Mouse (Mus musculus) intestine, embryonic 14.5 days (tissue): ENCODE data around the gene Ptpn14. TPM values are rescaled to one million over a fixed set of nuclear protein-coding genes. Genes with fewer than 3 reads are reported as not detected.

Experiments used
- ATAC-seq: fragments of 200-750 bp; cut with Nextera tagmentation; replicated peaks from 2 replicates; pipeline ENCODE4 v1.8.0; 2017; ENCODE audit warnings: low read depth, moderate number of reproducible peaks, moderate TSS enrichment, moderate library complexity; ENCODE audit not compliant: low FRiP score, low TSS enrichment
- DNase-seq: peaks from one replicate; pipeline ENCODE4 v3.0.0-alpha.2; 2018; ENCODE audit warnings: low spot score
- H3K27ac ChIP-seq: fragments of 300-500 bp; sonication (generic); 2 replicates; pipeline ENCODE4 v1.5.1; 2014; ENCODE audit warnings: low read depth, mild to moderate bottlenecking, control low read depth
- H3K27me3 ChIP-seq: fragments of 300-500 bp; sonication (generic); replicated peaks from 2 replicates; pipeline ENCODE4 v1.6.1; 2014; ENCODE audit warnings: low read length, control low read depth; ENCODE audit not compliant: control insufficient read depth, insufficient read depth
- H3K36me3 ChIP-seq: fragments of 300-500 bp; sonication (generic); 2 replicates; pipeline ENCODE4 v1.6.1; 2014; ENCODE audit warnings: low read length, control low read depth; ENCODE audit not compliant: control insufficient read depth, insufficient read depth
- H3K4me1 ChIP-seq: fragments of 300-500 bp; sonication (generic); replicated peaks from 2 replicates; pipeline ENCODE4 v1.6.1; 2014; ENCODE audit warnings: low read length, control low read depth, mixed read lengths; ENCODE audit not compliant: control insufficient read depth, insufficient read depth
- H3K4me2 ChIP-seq: fragments of 300-500 bp; sonication (generic); 2 replicates; pipeline ENCODE4 v1.6.1; 2014; ENCODE audit warnings: low read length
- H3K4me3 ChIP-seq: fragments of 300-500 bp; sonication (generic); 2 replicates; pipeline ENCODE4 v1.5.1; 2014; ENCODE audit warnings: low read depth, low read length, control low read depth, mixed read lengths
- H3K9ac ChIP-seq: fragments of 300-500 bp; sonication (generic); 2 replicates; pipeline ENCODE4 v1.6.1; 2014; ENCODE audit warnings: mild to moderate bottlenecking, low read length
- H3K9me3 ChIP-seq: fragments of 300-500 bp; sonication (generic); 2 replicates; pipeline ENCODE4 v1.6.1; 2016; ENCODE audit warnings: low read length, control low read depth; ENCODE audit not compliant: control insufficient read depth
- WGBS: fragments of 180-500 bp; shearing (Covaris S2); extraction: QIAGEN DNeasy Blood & Tissue Kit; methylation state at CpG from one replicate; pipeline ENCODE4 v1.1.7; 2014; 5-methylcytosine and 5-hydroxymethylcytosine counted together
- polyA plus RNA-seq: library from polyadenylated mRNA; unstranded; fragments of >200 nt; fragmentation: Nextera tagmentation; extraction: Ambion mirVana; gene quantifications from 2 replicates; pipeline ENCODE4 v1.2.1, GENCODE M21; 2014

Ptpn14 gene
- polyA plus RNA-seq, 1 experiment from 2014 or later, result 7.9 TPM

DNA sequence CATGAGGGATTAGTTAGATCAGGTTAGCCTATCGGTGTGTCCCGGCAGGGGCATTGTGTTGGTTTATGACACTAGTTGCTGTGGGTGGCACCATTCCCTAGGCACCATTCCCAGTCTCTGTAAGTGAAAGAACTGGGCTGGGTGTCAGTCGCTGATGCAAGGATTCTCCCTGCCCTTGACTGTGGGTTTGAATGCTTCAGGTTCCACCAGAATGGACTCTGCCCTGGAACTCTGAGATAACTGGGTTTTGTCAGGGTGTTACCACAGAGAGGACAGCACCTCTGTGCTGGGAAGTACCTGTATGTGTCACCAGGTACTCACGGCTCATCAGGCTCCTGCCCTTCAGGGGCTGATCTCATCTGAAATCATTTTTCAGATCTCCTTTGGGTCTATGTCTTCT lies 21.7 kb downstream of the Ptpn14 start:
- DNase-seq (no peak), ATAC-seq (no peak)
- Histone ChIP-seq H3K4me3 (no peak overlapping the region), H3K27me3 (no peaks in the 10 kb centered on the region), H3K27ac (no peak overlapping the region), H3K9me3 (no peaks in the 10 kb centered on the region), H3K36me3 (no peaks in the 10 kb centered on the region), H3K9ac (no peak overlapping the region; the same call in 1 of the 2 replicates), H3K4me2 (0 out of 2 replicates have a peak overlapping the region, but pooled peaks have one; percentile 11), H3K4me1 (peaks cover 10% of the 10 kb centered on the region)
- WGBS, result 93% methylated on average over 4 of the region's 4 CpGs

DNA sequence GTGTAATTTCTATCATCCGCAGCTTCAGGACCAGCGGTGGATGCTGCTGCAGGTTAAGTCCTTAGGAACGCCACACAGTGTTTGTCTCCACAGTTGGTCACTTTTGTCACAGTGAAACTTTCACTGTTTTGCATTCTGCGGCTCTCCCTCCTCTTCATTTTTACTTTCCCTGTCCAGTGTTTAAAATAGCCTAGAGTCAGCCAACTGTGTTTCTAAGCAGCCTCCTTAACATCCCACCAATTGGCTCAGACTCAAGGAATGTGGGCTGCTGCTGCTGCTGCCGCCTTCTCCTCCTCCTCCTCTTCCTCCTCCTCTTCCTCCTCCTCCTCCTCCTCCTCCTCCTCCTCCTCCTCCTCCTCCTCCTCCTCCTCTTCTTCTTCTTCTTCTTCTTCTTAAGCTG lies 22.2 kb downstream of the Ptpn14 start:
- no peak overlapping the region for H3K27ac ChIP-seq

DNA sequence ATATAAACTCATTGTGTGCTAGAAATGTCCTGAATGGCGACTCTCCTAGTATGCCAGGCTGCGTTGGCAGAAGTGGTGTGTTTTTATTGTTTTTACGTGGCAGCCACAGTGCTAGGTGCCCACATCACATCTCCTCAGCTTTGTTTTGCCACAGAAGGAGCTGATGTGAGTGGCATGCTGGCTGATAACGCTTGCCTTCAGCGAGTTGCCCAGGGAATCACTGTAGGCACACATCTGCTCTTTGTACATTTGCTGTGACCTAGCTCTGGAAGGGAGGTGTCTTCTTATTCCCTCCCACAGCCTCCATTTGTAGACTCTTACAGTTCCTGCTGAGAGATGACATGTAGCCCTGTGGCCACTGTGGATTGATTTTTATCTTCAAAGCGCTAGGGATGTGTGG lies 24.2 kb downstream of the Ptpn14 start:
- no peak for DNase-seq
- peaks cover 21% of the 10 kb centered on the region for H3K4me1 ChIP-seq
- no peak for ATAC-seq
- H3K36me3 ChIP-seq, result no peaks in the 10 kb centered on the region
- WGBS, result 83% methylated on average over 6 of the region's 6 CpGs
- H3K27me3 ChIP-seq, result no peaks in the 10 kb centered on the region
- no peaks in the 10 kb centered on the region for H3K9me3 ChIP-seq
- H3K4me2 ChIP-seq, result no peak overlapping the region
- H3K9ac ChIP-seq, result no peak overlapping the region
- H3K27ac ChIP-seq, result no peak overlapping the region
- H3K4me3 ChIP-seq, result no peak overlapping the region

More for the DNA sequence above, 22.2 kb downstream of the Ptpn14 start:
- no peak overlapping the region; the same call in 1 of the 2 replicates for H3K9ac ChIP-seq
- H3K27me3 ChIP-seq, result no peaks in the 10 kb centered on the region
- DNase-seq (no peak), ATAC-seq (no peak)
- 0 out of 2 replicates have a peak overlapping the region, but pooled peaks have one; percentile 11 for H3K4me2 ChIP-seq
- WGBS, result 61% methylated on average over 5 of the region's 5 CpGs
- no peaks in the 10 kb centered on the region for H3K9me3 ChIP-seq
- H3K36me3 ChIP-seq, result no peaks in the 10 kb centered on the region
- no peak overlapping the region for H3K4me3 ChIP-seq
- H3K4me1 ChIP-seq, result peaks cover 7% of the 10 kb centered on the region

DNA sequence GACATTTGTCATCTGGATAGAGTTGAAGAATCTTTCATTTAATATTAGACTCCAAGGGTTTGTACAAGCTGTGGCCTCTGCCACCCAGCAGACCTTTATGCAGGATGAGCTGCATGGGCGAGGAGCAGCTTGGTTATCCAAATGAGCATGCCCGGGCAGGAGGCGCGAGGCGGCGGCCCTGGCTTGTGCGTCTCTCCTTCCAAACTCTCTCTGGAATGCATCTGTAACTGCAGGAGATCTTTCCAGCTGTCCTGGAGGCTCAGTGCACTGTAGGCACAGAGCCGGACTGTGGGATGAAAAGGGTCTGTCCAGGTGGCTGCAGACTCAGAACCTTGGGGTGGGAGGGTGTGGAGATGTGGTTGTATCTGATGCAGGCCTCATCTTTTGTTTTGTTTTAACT lies 27.0 kb downstream of the Ptpn14 start:
- Histone ChIP-seq H3K36me3 (no peaks in the 10 kb centered on the region), H3K4me2 (no peak overlapping the region), H3K9me3 (no peaks in the 10 kb centered on the region), H3K4me3 (no peak overlapping the region), H3K27me3 (no peaks in the 10 kb centered on the region), H3K27ac (no peak overlapping the region), H3K4me1 (peaks cover 17% of the 10 kb centered on the region), H3K9ac (no peak overlapping the region)
- 60% methylated on average over 8 of the region's 8 CpGs for WGBS
- ATAC-seq (no peak), DNase-seq (no peak)

DNA sequence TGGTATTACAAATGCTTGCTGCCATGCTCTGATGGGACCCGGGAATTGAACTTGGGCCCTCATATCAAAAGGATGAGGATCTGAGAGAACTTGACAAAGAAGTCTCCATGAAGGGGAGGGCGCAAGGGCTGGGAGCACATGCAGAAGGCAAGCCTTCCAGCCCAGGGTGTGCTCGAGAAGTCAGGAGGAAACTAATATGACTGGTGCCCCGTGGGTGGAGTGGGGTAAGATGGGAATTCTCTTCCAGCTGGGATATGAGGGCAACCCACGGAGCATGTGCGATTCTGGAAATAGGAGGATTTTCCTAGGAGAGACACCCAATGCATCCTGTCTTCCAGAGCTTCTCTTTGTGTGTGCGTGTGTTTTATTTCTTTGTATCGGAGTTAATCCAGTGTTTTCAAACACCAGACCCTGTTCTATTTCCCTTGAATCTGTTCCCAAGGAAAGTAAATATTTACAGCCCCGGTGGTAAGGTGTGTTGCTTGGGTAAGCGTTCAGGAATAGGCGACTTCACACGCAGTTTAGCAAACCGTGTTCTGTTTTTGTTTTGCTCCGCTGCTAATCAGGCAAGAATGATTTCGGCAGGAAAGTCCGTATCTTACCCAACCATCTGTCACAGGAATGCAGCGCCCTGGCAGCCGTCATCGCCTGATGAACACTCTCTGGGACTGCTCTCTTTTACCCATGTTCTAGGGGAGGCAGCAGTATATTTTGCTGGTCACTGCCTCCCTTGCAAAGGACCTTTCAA lies 28.4 kb downstream of the Ptpn14 start:
- Histone ChIP-seq H3K9me3 (no peaks in the 10 kb centered on the region), H3K4me2 (no peak overlapping the region), H3K27me3 (no peaks in the 10 kb centered on the region), H3K36me3 (no peaks in the 10 kb centered on the region), H3K27ac (0 out of 2 replicates have a peak overlapping the region, but pooled peaks have one; percentile 0), H3K4me1 (peaks cover 19% of the 10 kb centered on the region), H3K4me3 (no peak overlapping the region), H3K9ac (no peak overlapping the region)
- WGBS, result 30% methylated on average over 19 of the region's 19 CpGs
- no peak for DNase-seq
- 0 out of 2 replicates have a peak, but pooled peaks have one; percentile 32 for ATAC-seq

DNA sequence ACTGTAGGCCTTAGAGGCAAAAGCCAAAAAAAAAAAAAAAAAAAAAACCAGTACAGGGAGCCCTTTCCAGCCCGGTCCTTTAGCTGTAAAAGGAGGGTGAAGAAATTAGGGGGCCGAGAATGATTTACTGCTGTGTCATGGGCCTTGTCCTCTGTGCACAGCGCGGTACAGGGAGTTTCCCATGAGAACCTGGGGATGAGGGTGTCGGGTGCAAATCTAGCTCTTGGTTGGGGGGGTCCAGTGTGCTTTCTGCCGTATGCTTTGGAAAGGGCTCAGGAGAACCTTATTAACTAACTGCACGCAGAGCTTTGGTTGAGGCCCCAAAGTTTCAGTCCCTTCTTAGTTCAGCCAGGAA lies 29.0 kb downstream of the Ptpn14 start:
- WGBS, result 40% methylated on average over 7 of the region's 7 CpGs
- no peaks in the 10 kb centered on the region for H3K36me3 ChIP-seq
- ATAC-seq, result no peak
- no peaks in the 10 kb centered on the region for H3K9me3 ChIP-seq
- H3K4me2 ChIP-seq, result no peak overlapping the region
- H3K4me1 ChIP-seq, result peaks cover 24% of the 10 kb centered on the region
- no peak overlapping the region for H3K9ac ChIP-seq
- 0 out of 2 replicates have a peak overlapping the region, but pooled peaks have one; percentile 0 for H3K27ac ChIP-seq
- DNase-seq, result no peak
- no peaks in the 10 kb centered on the region for H3K27me3 ChIP-seq
- H3K4me3 ChIP-seq, result no peak overlapping the region

DNA sequence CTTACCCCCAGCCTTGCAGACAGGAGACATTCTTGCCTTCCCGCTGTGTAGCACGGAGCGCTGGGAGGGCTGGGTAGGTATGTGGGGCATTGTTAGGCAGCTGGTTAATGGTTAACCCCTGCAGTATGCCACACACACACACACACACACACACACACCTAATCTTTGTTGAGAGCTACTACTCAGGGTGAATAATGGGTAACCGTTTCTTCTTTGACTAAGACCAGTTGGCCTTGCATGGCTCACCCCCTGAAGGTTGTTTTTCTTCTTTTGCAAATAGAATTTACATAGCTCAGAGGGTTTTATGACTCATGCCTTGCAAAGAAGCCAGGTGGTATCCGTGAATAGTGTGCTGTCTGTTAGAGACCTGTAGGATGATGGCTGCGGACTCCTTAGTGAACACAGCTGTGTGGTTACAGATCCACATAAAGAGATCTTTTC lies 33.5 kb downstream of the Ptpn14 start:
- Histone ChIP-seq H3K4me3 (no peak overlapping the region), H3K36me3 (no peaks in the 10 kb centered on the region), H3K27me3 (no peaks in the 10 kb centered on the region), H3K27ac (peak overlapping the region; percentile 61), H3K4me1 (peaks cover 29% of the 10 kb centered on the region), H3K4me2 (no peak overlapping the region), H3K9me3 (no peaks in the 10 kb centered on the region), H3K9ac (no peak overlapping the region)
- DNase-seq (no peak), ATAC-seq (peak; percentile 85)
- 23% methylated on average over 6 of the region's 6 CpGs for WGBS

DNA sequence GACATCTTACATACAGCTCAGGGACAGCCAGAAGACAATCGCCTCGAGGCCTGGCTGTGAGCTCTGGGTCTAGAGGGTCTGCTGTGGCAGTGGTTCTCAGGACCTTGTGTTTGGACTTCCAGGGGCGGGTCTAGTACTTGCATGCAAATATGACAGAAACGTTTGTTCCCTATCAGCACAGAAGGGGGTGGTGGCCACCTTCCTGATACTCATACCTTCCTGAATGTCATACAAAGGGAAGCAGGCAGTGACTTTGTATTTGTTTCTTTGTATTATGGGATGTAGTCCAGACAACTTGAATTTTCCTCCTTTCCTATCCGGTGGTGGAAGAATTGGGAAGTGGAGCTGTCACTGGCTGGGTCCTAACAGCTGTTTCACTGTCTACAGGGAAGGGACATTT lies 36.2 kb downstream of the Ptpn14 start:
- no peak overlapping the region for H3K4me2 ChIP-seq
- no peaks in the 10 kb centered on the region for H3K36me3 ChIP-seq
- no peak overlapping the region for H3K4me3 ChIP-seq
- no peak overlapping the region for H3K27ac ChIP-seq
- no peaks in the 10 kb centered on the region for H3K9me3 ChIP-seq
- 57% methylated on average over 5 of the region's 5 CpGs for WGBS
- H3K4me1 ChIP-seq, result peaks cover 27% of the 10 kb centered on the region
- no peaks in the 10 kb centered on the region for H3K27me3 ChIP-seq
- ATAC-seq, result no peak
- no peak for DNase-seq
- no peak overlapping the region for H3K9ac ChIP-seq

DNA sequence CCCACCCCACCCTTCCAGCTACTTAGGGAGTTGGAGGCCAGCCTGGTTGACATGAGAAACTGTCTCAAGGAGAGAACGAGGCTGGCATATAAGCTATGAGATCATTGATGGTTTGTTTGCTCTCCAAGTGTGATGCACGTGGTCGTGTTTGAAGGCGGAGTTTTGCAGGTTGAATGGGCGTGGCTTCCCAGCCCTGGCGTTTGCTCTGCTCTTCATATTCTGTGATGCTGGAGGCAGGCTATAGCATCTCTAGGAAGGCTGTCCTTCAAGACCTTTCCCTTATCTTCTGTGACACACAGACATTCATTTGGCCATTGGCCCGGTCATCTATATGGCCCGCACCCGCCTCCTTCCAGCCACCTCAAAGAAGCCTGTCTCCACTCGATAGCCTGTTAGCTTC lies 39.1 kb downstream of the Ptpn14 start:
- DNase-seq (no peak), ATAC-seq (no peak)
- no peak overlapping the region for H3K4me2 ChIP-seq
- WGBS, result 44% methylated on average over 10 of the region's 10 CpGs
- H3K36me3 ChIP-seq, result no peaks in the 10 kb centered on the region
- no peak overlapping the region for H3K4me3 ChIP-seq
- H3K27ac ChIP-seq, result no peak overlapping the region
- no peak overlapping the region for H3K9ac ChIP-seq
- H3K4me1 ChIP-seq, result peaks cover 17% of the 10 kb centered on the region
- H3K27me3 ChIP-seq, result no peaks in the 10 kb centered on the region
- H3K9me3 ChIP-seq, result no peaks in the 10 kb centered on the region
